Mouse (Mus musculus) brain, embryonic 14.5 days (tissue): ENCODE measurements around the gene BC049762. TPM values are rescaled to one million over a fixed set of nuclear protein-coding genes. Genes with fewer than 3 reads are reported as not detected.
A peak's percentile ranks its signal among the peaks of the same experiment; 100 is the strongest.

Source experiments
- DNase-seq: peaks from one replicate; pipeline ENCODE4 v3.0.0-alpha.2; 2011; ENCODE audit warnings: low read depth
- CTCF ChIP-seq: fragments of 200-500 bp; IDR thresholded peaks from 2 replicates; pipeline ENCODE4 v1.5.1; 2012; ENCODE audit warnings: inconsistent platforms, mild to moderate bottlenecking, moderate library complexity, borderline replicate concordance; ENCODE audit not compliant: insufficient read depth, insufficient read length; ENCODE audit errors: extremely low read depth
- POLR2A ChIP-seq: fragments of 200-500 bp; IDR thresholded peaks from 2 replicates; pipeline ENCODE4 v1.6.1; 2012; ENCODE audit warnings: mild to moderate bottlenecking, inconsistent platforms, borderline replicate concordance; ENCODE audit not compliant: poor library complexity, insufficient read depth, insufficient read length, severe bottlenecking; ENCODE audit errors: extremely low read depth
- polyA plus RNA-seq: library from polyadenylated mRNA; depleted of rRNA; stranded (reverse); fragments of >200 nt; gene quantifications from 2 replicates; pipeline ENCODE4 v1.2.3, GENCODE M21; 2012; rRNA removed

The BC049762 gene
- polyA plus RNA-seq, result 0.19 TPM in 2 replicates

DNA sequence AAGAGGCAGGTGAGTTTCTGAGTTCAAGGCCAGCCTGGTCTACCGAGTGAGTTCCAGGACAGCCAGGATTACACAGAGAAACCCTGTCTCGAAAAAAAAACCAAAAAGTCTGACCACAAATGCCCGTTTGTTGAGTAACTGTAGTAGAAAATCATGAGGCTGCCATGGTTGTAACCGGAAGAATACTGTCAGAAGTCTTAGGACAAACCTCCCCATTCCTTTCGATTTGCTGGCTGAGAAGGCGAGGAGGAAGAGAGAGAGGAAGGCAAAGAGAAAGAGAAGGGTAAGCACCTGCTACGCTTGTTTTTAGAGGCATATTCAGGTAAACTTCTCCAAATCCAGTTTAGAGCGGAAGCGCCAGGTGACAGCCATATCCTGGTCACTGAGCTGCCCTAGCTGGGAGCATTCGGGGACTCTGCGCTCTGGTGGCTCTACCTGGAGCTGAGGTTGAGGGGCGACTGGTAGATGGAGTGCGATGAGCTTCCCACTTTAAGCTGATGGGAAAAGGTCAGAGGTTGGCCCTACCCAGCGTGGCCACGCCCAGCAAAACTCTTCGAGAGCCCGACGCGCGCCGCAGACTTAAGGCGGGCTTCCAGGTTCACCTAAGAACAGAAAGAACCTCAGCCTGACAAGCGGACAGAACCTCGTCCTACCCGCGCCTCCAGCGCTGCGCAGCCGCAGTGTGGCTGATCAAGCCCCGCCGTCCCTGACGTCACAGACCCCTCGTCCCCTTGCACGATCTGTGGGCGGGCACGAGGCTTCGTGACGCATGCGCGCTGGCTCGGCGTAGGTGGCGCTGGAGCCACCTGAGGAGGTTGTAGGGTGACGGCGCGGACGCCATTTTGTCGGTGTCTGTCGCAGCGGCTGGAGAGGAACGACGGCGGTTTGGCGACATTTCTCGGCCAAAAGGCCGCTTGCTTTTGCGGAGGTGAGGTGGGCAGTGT is at the start of gene BC049762:
Gene BC049762 (minus strand): TSS at position 705 of the 944 bp plus-strand sequence.
- peak; percentile 99 for DNase-seq
- TF ChIP-seq CTCF, result 0 out of 2 replicates have a peak, but pooled peaks have one; percentile 6
- peak; percentile 81; the same call in 1 of the 2 replicates for TF ChIP-seq POLR2A

DNA sequence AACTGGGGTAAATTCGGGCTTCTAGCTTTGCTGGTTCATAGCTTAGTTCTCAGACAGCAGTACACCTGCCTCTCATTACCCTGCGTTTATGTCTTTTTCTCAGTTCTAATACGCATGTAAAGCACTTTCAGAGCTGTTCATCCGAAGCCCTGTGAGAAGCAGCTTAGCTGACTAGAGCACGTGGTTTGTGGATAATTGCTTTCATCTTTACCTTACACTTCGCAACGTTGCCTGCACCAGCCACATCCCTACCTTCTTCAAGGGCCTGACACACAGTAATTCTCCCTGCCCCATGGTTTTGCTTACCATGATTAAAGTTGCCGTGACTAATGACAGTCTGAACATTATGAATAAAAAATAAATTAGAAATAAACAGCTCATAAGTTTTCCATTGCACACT is 49.0 kb upstream of the BC049762 start:
- DNase-seq, result no peak
- TF ChIP-seq POLR2A (no peak), CTCF (no peak)

DNA sequence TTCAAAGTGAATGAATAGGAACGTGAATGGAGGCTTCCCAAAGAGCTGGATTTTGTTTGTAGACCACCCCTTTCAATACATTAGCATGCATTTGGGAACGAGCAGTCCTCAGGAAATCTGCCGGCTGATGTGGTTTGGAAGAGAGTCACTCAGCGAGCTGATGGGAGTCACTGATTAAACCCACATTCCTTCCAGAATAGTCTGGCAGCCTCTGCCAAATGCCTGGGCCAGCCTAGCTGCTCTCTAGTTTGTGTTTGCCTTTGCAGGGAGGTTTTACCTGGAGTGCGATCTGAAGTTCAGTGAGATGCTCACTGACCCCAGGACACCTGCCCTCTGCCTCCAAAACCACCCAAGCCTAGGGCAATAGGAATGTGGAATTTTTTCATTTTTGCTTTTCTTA is 45.5 kb upstream of the BC049762 start:
- no peak for TF ChIP-seq POLR2A
- no peak for DNase-seq

DNA sequence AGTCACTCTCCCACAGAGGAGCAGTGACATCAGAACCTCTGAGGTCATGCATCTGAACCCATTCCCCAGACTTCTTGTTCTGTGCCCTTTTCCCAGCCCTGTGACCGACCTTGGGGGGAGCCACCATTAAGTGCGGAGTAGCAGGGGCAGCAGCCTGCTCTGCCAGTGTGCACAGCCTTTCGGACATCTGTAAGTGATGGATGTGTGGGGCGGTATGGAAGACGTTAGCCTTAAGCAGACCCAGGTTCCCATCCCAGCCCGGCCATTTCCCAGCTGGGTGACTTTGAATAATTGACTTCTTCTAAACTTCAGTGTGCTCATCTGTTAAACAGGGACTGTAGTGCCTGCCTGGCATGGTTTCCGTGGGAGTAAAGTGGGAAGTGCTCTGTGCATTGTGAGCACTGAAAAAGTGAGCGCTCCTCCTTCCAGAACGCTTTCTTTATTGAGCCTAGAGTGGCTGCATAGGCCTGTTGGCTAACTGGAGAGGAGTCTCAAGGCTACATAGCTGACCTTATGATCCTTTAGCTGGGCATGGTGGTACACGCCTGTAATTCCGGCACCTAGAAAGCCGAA is 41.2 kb upstream of the BC049762 start:
- TF ChIP-seq CTCF (no peak), POLR2A (no peak)
- no peak for DNase-seq

DNA sequence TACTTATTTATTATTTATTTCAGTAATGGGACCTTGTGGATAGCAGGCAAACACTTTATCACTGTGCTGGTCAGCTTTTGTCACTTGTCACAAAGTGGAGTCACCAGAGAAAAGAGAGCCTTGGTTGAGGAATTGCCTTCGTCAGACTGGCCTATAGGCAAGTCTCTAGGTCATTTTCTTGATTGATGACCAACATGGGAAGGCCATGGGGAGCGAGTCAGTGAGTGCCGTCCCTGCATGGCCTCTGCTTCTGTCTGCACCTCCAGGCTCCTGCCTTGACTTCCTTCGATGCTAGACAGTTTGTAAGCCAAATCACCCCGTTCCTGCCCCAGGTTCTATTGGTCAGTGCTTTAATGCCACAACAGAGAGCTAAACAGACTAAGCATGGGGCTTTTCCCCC is 39.5 kb upstream of the BC049762 start:
- TF ChIP-seq CTCF (no peak), POLR2A (no peak)
- no peak for DNase-seq

DNA sequence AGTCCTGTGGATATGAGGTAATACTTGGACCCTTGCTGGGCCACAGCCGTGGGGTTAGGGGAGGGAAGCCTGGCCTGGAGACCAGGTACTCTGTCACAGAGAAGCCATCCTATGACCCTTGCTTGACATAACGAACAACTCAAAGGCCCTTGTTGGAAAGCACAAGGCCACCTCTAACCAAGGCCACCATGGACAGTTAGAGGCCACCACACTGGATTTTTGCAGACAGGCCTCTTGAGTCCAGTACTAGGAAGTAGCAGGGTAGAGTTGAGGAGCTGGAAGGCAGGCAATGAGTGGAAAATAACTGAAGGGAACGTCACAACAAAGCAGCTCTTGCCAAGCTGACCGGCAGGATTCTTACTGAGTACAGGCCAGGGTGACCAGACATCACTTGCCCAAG is 35.8 kb upstream of the BC049762 start:
- TF ChIP-seq POLR2A (no peak), CTCF (no peak)
- no peak for DNase-seq

DNA sequence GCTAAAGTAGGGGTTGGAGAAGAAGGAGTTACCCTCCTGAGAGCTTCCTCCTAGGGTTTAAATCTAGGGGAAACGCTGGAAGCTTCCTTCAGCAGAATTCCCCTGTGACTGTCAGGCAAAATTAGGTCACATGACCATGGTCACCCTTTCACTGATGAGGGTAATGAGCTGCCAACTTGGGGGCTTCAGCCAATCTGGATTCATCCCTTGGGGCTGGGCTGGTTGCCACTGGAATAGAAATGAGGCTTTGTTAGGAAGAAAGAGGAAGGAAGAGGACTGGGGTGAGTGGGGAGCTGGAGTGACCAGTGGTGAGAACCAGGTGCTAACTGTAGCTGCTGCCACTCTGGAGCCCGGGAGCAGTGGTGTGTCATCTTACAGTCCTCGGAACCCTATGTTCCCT is 32.9 kb upstream of the BC049762 start:
- peak; percentile 42 for DNase-seq
- TF ChIP-seq POLR2A (no peak), CTCF (no peak)

DNA sequence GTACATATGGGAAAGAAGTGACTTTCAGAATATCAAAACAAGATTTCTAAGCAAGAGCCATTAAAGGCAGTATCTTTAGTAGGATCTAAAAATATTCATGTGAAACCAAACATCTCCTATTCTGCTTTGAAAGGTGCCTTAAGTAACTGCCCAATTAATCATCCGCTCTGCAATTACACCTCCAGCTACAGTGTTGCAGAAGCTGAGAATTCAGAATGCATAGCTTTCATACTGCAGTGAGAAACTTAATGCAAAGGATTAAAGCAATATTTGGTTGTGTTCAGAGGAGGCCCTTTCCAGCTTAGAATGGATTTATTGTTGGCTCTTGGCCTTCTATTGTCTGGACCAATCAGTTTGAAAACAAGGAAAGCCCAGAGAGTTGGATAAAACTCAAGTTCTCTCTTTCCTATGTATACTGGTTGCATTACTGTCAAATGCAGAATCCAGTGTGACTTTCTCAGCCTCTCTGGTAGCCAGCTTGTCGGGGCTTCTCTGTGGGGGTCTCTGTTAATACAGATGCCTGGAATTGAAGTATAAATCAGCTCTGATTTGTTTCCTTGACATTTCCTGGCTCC is 31.2 kb upstream of the BC049762 start:
- DNase-seq, result peak; percentile 11
- no peak for TF ChIP-seq CTCF
- TF ChIP-seq POLR2A, result no peak

DNA sequence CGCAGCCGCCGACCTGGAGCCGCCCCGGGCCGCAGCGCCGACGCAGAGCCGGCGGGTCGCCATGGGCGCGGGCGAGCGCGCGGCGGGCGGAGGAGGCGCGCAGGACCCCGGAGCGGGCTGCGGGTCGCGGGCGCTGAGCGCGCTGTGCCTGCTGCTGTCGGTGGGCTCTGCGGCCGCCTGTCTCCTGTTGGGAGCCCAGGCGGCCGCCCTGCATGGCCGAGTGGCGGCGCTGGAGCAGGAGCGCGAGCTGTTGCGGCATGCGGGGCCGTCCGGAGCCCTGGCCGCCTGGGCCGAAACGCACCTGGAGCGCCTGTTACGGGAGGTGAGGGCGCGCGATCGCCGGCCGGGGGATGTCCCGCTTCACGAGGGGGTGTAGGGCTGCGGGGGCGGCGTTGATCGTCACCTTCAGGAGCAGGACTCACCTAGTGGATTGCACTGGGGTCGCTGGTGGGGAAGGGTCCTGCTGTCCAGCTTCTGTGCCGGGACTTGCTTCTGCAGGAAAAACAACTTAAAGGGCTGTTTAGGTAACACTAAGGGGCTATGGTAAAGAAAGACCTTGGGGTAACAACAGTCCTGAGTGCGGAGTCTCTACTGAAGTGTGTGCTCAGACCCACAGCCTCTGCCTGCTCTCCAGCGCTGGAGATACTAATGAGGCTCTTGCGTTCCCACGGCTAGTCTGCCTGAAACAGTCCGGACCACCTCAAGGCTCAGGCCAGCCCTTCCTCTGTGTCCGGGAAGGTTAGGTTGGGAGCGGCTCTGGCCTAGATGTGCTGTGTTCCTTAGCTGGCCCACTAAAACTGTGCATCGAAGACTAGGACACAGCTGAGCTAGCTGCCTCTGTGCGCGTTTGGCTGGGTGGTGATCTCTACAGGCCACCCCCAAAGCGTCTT is 27.5 kb upstream of the BC049762 start:
- peak; percentile 58 for DNase-seq
- TF ChIP-seq POLR2A, result no peak
- peak; percentile 30; the same call in 1 of the 2 replicates for TF ChIP-seq CTCF

DNA sequence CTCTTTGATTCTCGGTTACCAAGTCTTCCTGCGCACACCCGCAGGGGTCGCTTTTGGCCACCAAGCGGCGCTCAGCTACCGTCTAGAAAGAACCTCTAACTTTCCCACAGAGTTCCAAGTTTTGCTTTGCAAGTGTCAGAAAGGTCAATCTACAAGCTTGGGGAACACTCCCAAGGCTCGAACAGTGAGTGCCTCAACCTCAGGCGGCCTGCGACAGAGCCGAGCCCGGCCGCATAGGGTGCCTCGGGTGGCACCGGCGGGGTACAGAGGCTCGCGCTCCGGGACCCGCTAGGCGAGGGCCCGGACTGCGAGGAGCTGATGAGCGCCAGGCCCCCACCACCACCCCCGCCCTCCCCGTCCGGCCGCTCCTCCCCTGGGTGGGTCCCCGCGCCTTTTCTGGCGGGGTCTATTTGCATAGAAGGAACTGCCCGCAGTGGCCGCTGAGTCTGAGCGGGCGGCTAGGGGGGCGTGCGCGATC is 26.8 kb upstream of the BC049762 start, which contains the start of gene Col23a1:
Gene Col23a1 (plus strand): TSS at position 357 of the 478 bp plus-strand sequence.
- no peak for TF ChIP-seq POLR2A
- peak; percentile 92 for TF ChIP-seq CTCF

More for the DNA sequence above, 26.8 kb upstream of the BC049762 start, which contains the start of gene Col23a1:
- DNase-seq, result peak; percentile 89
